Mouse (Mus musculus) liver, embryonic 14.5 days (tissue): ENCODE measurements around the gene Rfx8. TPM values are rescaled to one million over a fixed set of nuclear protein-coding genes. Genes with fewer than 3 reads are reported as not detected.
A peak's percentile ranks its signal among the peaks of the same experiment; 100 is the strongest.

ENCODE experiments used
- ATAC-seq: fragments of 200-750 bp; cut with Nextera tagmentation; 2 replicates; pipeline ENCODE4 v1.8.0; 2017; ENCODE audit warnings: moderate number of reproducible peaks, mild to moderate bottlenecking, moderate library complexity; ENCODE audit not compliant: insufficient read depth
- DNase-seq, 3 experiments: peaks; one replicate each; pipeline ENCODE4 v3.0.0-alpha.2; 2012 to 2013; ENCODE audit warnings: low read depth in 3 of 3, low spot score in 3 of 3
- H3K27ac ChIP-seq: fragments of 300-500 bp; sonication (generic); 2 replicates; pipeline ENCODE4 v1.5.1; 2014; ENCODE audit warnings: moderate library complexity, mild to moderate bottlenecking, control low read depth, inconsistent platforms
- H3K27me3 ChIP-seq: fragments of 300-500 bp; sonication (generic); 2 replicates; pipeline ENCODE4 v1.6.1; 2014; ENCODE audit warnings: mild to moderate bottlenecking, low read length, moderate library complexity; ENCODE audit not compliant: control insufficient read depth, insufficient read depth
- H3K36me3 ChIP-seq: fragments of 300-500 bp; sonication (generic); replicated peaks from 2 replicates; pipeline ENCODE4 v1.6.1; 2014; ENCODE audit warnings: low read depth; ENCODE audit not compliant: control insufficient read depth, insufficient read depth
- H3K4me1 ChIP-seq, 2 experiments: fragments of 200-500 bp in 1 of 2; fragments of 300-500 bp in 1 of 2; sonication (generic) in 1 of 2; replicated peaks; 2 replicates each; pipeline ENCODE4 v1.6.1; 2012 to 2014; ENCODE audit warnings: antibody characterized with exemption in 1 of 2, inconsistent platforms in 1 of 2, low read length in 1 of 2; ENCODE audit not compliant: control insufficient read depth in 2 of 2, insufficient read depth in 2 of 2
- H3K4me2 ChIP-seq: fragments of 300-500 bp; sonication (generic); 2 replicates; pipeline ENCODE4 v1.6.1; 2014; ENCODE audit warnings: low read depth, mild to moderate bottlenecking, control low read depth, moderate library complexity
- H3K4me3 ChIP-seq, 2 experiments: fragments of 200-500 bp in 1 of 2; fragments of 300-500 bp in 1 of 2; sonication (generic) in 1 of 2; 2 replicates each; pipeline ENCODE4 v1.5.1; 2012 to 2014; ENCODE audit warnings: low read depth in 2 of 2, low read length in 2 of 2, mild to moderate bottlenecking in 2 of 2, control low read depth in 1 of 2, inconsistent platforms in 1 of 2, moderate library complexity in 1 of 2; ENCODE audit not compliant: insufficient read depth in 1 of 2
- H3K9ac ChIP-seq: fragments of 300-500 bp; sonication (generic); replicated peaks from 2 replicates; pipeline ENCODE4 v1.6.1; 2014; ENCODE audit warnings: mild to moderate bottlenecking, control low read depth, moderate library complexity
- H3K9me3 ChIP-seq: fragments of 300-500 bp; sonication (generic); 2 replicates; pipeline ENCODE4 v1.6.1; 2016; ENCODE audit warnings: low read length, mixed read lengths; ENCODE audit not compliant: control insufficient read depth
- CTCF ChIP-seq: IDR thresholded peaks from 2 replicates; pipeline ENCODE4 v1.5.1; 2016; ENCODE audit warnings: antibody characterized with exemption, low read depth, control low read depth
- EP300 ChIP-seq: IDR thresholded peaks from 2 replicates; pipeline ENCODE4 v1.6.1; 2016; ENCODE audit warnings: antibody characterized with exemption, low read depth
- WGBS: fragments of 180-500 bp; shearing (Covaris S2); extraction: QIAGEN DNeasy Blood & Tissue Kit; methylation state at CpG from one replicate; pipeline ENCODE4 v1.1.7; 2014; ENCODE audit not compliant: insufficient replicate concordance; 5-methylcytosine and 5-hydroxymethylcytosine counted together
- polyA plus RNA-seq, 2 experiments: library from polyadenylated mRNA; depleted of rRNA in 1 of 2; stranded (reverse) in 1 of 2; unstranded in 1 of 2; fragments of >200 nt; fragmentation: Nextera tagmentation in 1 of 2; extraction: Ambion mirVana in 1 of 2; gene quantifications; 2 replicates each; pipeline versions ENCODE4 v1.2.1 to v1.2.3; 2012 to 2014

The Rfx8 gene
- polyA plus RNA-seq, 2 experiments = 0.04 TPM; not detected in 1

DNA sequence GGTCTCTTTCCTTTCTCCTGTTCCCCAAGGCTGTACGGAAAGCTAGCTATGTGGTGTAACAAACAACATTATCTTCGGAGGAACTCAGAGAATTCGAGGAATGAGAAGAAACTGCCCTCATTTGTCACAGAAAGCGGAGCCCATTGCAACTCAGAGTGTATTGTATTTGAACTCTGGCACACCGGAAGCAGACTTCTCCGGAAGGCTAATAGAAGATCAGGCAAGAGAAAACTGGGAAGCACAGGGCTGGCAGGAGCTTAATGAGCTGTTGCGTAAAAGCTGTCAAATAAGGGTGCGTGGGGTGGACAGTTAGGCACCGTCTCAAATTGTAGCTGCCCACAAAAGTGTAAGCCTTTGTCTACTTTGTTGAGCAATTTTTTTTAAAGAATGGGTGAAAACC is 10.7 kb upstream of the Rfx8 start:
- H3K36me3 ChIP-seq = no peaks in the 10 kb centered on the region
- H3K9ac ChIP-seq = no peak overlapping the region
- no peak for ATAC-seq
- peaks cover 18 to 35% of the 10 kb centered on the region in 2 experiments for H3K4me1 ChIP-seq
- H3K4me2 ChIP-seq = no peak overlapping the region
- no peak overlapping the region for H3K4me3 ChIP-seq
- no peaks in the 10 kb centered on the region for H3K27me3 ChIP-seq
- TF ChIP-seq CTCF (no peak), EP300 (no peak)
- DNase-seq = no peak
- no peaks in the 10 kb centered on the region for H3K9me3 ChIP-seq
- 28% methylated on average over 9 of the region's 9 CpGs for WGBS
- no peak overlapping the region for H3K27ac ChIP-seq

DNA sequence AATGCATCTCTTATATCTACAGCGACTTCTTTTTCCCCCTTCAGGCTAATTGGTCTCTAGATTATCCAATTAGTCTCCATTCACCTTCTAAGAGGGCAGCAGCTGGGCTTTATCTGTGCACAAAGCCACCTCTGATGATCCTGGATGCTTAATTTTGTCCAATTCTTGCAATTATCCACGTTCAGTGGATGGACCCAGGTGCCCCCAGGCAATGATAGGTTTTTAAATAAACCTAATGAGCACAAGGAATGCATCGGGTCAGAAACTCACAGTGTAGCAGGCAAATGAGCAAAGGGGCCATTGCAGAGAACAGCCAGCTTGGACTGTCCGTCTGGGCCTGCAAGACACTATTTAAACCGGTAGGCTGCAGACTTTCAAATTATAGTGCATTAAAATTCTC is 10.1 kb upstream of the Rfx8 start:
- H3K4me2 ChIP-seq = no peak overlapping the region
- no peak overlapping the region for H3K9ac ChIP-seq
- no peaks in the 10 kb centered on the region for H3K27me3 ChIP-seq
- 54% methylated on average over 5 of the region's 5 CpGs for WGBS
- peaks cover 11 to 28% of the 10 kb centered on the region in 2 experiments for H3K4me1 ChIP-seq
- TF ChIP-seq CTCF (no peak), EP300 (no peak)
- H3K36me3 ChIP-seq = no peaks in the 10 kb centered on the region
- ATAC-seq (no peak), DNase-seq (no peak)
- H3K9me3 ChIP-seq = no peaks in the 10 kb centered on the region
- H3K27ac ChIP-seq = no peak overlapping the region
- no peak overlapping the region for H3K4me3 ChIP-seq

DNA sequence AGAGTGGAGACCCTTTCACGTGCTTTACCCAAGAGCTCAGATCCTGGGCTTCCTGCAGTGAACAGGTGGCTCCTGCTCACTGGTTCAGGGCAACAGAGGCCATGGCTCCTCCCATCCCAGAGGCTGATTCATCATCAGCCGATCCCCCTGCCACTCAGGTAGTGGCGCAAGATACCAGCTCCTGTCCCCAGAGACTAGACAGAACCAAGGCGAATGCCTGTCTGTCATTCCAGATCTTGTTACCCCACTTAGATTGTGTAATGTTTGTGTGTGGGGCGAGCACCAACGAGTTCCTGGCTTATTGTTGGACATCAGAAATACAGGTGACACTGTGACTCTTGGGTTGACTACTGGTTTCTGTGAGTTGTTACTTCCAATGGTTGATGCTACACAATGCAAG is 9.1 kb upstream of the Rfx8 start:
- no peak for TF ChIP-seq EP300
- no peak for TF ChIP-seq CTCF
- WGBS = 61% methylated on average over 6 of the region's 6 CpGs
- no peaks in the 10 kb centered on the region for H3K9me3 ChIP-seq
- no peaks in the 10 kb centered on the region for H3K36me3 ChIP-seq
- peaks cover 2 to 19% of the 10 kb centered on the region in 2 experiments for H3K4me1 ChIP-seq
- H3K27me3 ChIP-seq = no peaks in the 10 kb centered on the region
- DNase-seq = no peak
- H3K27ac ChIP-seq = no peak overlapping the region
- no peak for ATAC-seq
- H3K4me3 ChIP-seq = no peak overlapping the region
- H3K4me2 ChIP-seq = no peak overlapping the region
- H3K9ac ChIP-seq = no peak overlapping the region

DNA sequence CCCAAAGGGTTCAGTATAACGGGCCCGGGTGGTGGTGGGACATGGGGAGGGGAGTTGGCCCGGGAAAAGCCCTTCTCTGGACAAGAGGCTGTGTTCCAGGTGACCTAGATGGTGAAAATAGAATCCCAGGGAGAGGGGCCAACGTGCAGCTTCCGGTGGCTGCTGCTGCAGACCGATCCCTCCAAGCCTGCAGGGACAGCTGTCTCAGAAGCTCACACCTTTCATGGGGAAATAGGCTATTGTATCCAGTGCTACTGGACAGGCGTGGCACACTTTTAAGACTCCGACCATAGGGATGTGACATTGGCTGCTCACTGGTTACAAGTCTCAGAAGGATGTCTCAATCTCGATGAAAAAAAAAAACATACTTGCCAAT is 542 bp upstream of the Rfx8 start:
- Histone ChIP-seq H3K4me3 (no peak overlapping the region), H3K36me3 (no peaks in the 10 kb centered on the region), H3K27ac (no peak overlapping the region), H3K27me3 (no peaks in the 10 kb centered on the region), H3K9ac (no peak overlapping the region), H3K4me1 (peaks cover 0 to 3% of the 10 kb centered on the region in 2 experiments; a peak in 1 of 4 replicates), H3K4me2 (peak overlapping the region; percentile 62), H3K9me3 (no peaks in the 10 kb centered on the region)
- no peak for TF ChIP-seq EP300
- TF ChIP-seq CTCF = no peak
- WGBS = 22% methylated on average over 9 of the region's 9 CpGs
- no peak for ATAC-seq
- no peak for DNase-seq

DNA sequence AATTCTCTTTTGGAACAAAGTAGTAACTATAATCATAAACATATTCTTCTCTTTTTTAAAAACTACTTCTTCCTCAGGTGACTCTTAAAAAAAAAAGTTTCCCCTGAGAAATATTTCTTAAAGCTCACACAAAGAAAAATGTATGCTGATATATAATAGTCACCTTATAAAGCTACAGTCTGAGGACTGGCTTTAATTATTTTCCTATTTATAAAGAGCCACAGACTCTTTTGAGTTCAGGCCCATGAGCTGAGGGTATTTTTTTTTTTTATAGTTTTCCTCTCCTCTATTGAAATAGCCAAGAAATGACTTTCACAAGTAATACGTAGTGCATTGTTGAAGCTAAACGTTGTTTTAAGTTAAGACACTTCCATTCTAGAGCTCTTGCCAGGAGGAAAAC is 611 bp downstream of the Rfx8 start:
- H3K36me3 ChIP-seq = no peaks in the 10 kb centered on the region
- DNase-seq = no peak
- WGBS = 33% methylated on average over 2 of the region's 2 CpGs
- peak overlapping the region; percentile 62 for H3K4me2 ChIP-seq
- H3K4me1 ChIP-seq = peaks cover 0 to 3% of the 10 kb centered on the region in 2 experiments; a peak in 1 of 4 replicates
- TF ChIP-seq EP300 (no peak), CTCF (no peak)
- no peak overlapping the region for H3K9ac ChIP-seq
- H3K9me3 ChIP-seq = no peaks in the 10 kb centered on the region
- no peak overlapping the region for H3K4me3 ChIP-seq
- no peak for ATAC-seq
- H3K27ac ChIP-seq = no peak overlapping the region
- H3K27me3 ChIP-seq = no peaks in the 10 kb centered on the region

DNA sequence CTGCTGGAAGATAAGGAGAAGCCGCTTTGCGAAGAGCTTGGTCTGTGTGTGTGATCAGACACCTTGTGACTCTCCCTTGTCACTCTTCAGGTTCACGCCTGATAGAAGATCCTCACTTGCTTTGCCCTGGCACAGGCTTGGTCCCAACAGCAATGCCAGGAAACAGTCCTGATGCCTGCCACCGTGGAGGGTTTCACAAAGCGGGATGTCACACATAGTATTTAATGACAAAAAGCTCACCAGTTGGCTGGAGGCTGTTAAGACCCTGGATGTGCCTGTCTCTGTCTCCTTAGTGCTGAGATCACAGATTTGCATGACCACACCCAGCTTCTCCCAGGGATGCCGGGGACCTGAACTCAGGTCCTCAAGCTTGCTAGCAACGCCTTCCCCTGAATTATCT is 5.2 kb downstream of the Rfx8 start:
- TF ChIP-seq CTCF = no peak
- no peak for TF ChIP-seq EP300
- Histone ChIP-seq H3K9ac (no peak overlapping the region), H3K27ac (no peak overlapping the region), H3K4me2 (no peak overlapping the region), H3K36me3 (no peaks in the 10 kb centered on the region), H3K27me3 (no peaks in the 10 kb centered on the region), H3K9me3 (no peaks in the 10 kb centered on the region), H3K4me1 (peaks cover 0 to 8% of the 10 kb centered on the region in 2 experiments; a peak in 2 of 4 replicates), H3K4me3 (no peak overlapping the region)
- WGBS = 69% methylated on average over 7 of the region's 7 CpGs
- no peak for DNase-seq
- ATAC-seq = no peak
